Mouse (Mus musculus): ENCODE measurements around the gene Rab34.

DNA sequence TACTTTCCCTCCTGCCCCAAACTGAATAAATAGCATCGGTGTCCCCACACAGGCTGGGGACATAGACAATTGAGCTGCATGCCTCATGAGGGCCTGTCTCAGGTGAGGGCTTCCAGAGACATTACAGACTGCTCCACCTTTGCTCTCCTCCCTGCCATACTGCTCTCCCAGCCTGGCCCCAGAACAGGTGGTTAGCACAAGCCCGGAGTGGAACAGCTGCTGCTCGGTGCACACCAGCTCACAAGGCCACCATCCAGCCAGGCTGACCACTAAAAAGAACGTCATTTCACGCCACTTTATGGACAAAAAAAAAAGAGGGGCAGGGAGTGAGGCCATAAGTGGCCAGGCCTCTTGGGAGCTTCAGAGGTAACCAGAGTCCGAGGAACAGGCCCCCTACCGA is 19.0 kb downstream of the Rab34 start:
- TF ChIP-seq CTCF (IDR thresholded peaks at IDR 0.05; ENCODE audit: low read depth) (no peak), EP300 (IDR thresholded peaks at IDR 0.05; ENCODE audit: low read depth) (no peak)

All from heart, postnatal 0 days (tissue).